Mouse (Mus musculus): Measurements from ENCODE around the gene Exoc3l4.

The Exoc3l4 gene

DNA sequence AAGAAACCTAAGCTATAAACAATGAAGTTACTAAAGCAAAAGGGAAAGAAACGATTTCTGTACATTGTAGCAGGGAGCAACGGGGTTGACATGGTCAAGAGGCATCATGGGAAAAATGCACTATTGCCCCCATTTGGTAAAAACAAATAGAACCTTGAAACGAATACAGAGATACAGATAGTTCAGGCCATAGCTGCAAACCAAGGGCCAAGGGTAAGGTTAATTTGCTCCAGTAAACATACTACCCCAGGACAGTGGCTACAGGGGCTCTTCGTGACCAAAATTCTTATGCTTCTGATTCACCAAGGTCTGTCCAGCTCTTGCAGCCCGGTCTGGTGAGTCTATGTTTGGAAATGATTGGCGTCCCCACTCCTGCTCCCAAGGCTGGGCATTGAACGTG is 46.8 kb downstream of the Exoc3l4 start:
- TF ChIP-seq NANOG (IDR thresholded peaks at IDR 0.05; ENCODE audit: borderline replicate concordance, low read length) (no peak), POU5F1 (IDR thresholded peaks at IDR 0.05; ENCODE audit: borderline replicate concordance, low read length) (no peak), CTCF (conservative IDR thresholded peaks at IDR 0.05; ENCODE audit: low read length) (no peak)
- H3K36me3 ChIP-seq (ENCODE audit: insufficient read depth, low read length), result no peaks in the 10 kb centered on the region
- peaks cover 5% of the 10 kb centered on the region for H3K9me3 ChIP-seq (ENCODE audit: low read length)
- H3K4me1 ChIP-seq (replicated peaks; ENCODE audit: low read depth, low read length), result peaks cover 5% of the 10 kb centered on the region
- H3K4me3 ChIP-seq (replicated peaks; ENCODE audit: low read length), result no peak overlapping the region
- H3K27me3 ChIP-seq (ENCODE audit: insufficient read depth, low read length), result peaks cover 48% of the 10 kb centered on the region

DNA sequence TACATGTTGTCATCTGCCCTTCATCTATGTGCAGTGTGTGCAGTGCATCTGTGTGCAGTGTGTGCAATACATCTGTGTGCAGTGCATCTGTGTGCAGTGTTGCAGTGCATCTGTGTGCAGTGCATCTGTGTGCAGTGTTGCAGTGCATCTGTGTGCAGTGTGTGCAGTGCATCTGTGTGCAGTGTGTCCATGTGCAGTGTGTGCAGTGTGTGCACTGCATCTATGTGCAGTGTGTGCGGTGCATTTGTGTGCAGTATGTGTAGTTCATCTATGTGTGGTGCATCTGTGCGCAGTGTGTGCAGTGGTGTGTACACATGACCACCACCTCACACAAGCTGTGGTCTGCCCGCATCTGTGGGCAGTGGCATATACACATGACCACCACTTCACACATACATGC is 49.6 kb downstream of the Exoc3l4 start:
- Histone ChIP-seq H3K9me3 (ENCODE audit: low read length) (peaks cover 5% of the 10 kb centered on the region), H3K27me3 (ENCODE audit: insufficient read depth, low read length) (peaks cover 39% of the 10 kb centered on the region), H3K4me3 (replicated peaks; ENCODE audit: low read length) (no peak overlapping the region), H3K4me1 (replicated peaks; ENCODE audit: low read depth, low read length) (peaks cover 5% of the 10 kb centered on the region; the same call in 1 of the 2 replicates), H3K36me3 (ENCODE audit: insufficient read depth, low read length) (no peaks in the 10 kb centered on the region)
- TF ChIP-seq NANOG (IDR thresholded peaks at IDR 0.05; ENCODE audit: borderline replicate concordance, low read length) (no peak), CTCF (conservative IDR thresholded peaks at IDR 0.05; ENCODE audit: low read length) (no peak), POU5F1 (IDR thresholded peaks at IDR 0.05; ENCODE audit: borderline replicate concordance, low read length) (no peak)

DNA sequence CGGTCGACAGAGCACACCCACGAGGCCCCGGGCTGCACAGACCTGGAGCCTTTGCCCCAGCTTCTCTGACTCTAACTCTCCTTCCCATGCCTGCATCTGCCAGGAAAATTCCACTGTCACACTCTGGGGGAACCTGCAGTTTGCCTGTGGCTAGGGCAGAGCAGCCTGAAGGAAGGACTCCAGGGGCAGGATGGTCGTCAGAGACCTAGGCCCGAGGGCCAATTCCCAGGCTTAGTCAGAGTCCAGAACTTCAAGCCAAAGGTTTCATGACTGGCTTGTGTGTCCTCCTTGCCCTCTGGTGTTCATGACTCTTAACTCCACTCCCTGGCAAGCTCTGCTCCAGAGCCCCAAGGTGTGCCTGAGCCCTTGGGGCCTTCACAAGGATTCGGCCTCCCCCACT is 51.4 kb downstream of the Exoc3l4 start:
- peaks cover 5% of the 10 kb centered on the region for H3K9me3 ChIP-seq (ENCODE audit: low read length)
- H3K4me3 ChIP-seq (replicated peaks; ENCODE audit: low read length), result no peak overlapping the region
- TF ChIP-seq POU5F1 (IDR thresholded peaks at IDR 0.05; ENCODE audit: borderline replicate concordance, low read length) (no peak), CTCF (conservative IDR thresholded peaks at IDR 0.05; ENCODE audit: low read length) (no peak), NANOG (IDR thresholded peaks at IDR 0.05; ENCODE audit: borderline replicate concordance, low read length) (no peak)
- H3K36me3 ChIP-seq (ENCODE audit: insufficient read depth, low read length), result no peaks in the 10 kb centered on the region
- peaks cover 34% of the 10 kb centered on the region for H3K27me3 ChIP-seq (ENCODE audit: insufficient read depth, low read length)
- peaks cover 5% of the 10 kb centered on the region; the same call in 1 of the 2 replicates for H3K4me1 ChIP-seq (replicated peaks; ENCODE audit: low read depth, low read length)

DNA sequence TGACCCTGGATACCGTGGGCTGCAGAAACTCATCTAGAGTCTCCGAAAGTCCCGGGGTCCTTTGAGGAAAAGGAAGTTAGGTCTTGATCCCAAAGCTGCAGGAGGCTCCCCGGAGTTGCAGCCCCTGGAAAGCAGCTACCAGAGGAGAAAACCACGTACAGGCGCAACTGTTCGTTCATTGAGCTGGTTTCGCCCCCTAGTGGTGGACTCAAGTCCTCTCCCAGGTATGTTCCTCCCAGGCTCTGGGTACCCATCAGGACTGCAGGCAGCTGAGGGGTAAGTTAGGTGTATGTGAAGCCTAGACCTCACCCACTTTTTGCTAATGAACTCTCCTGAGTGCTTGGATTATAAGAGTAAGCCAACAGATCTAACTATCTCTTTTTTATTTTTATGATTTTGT is 52.7 kb downstream of the Exoc3l4 start:
- H3K27me3 ChIP-seq (ENCODE audit: insufficient read depth, low read length), result peaks cover 31% of the 10 kb centered on the region
- no peak overlapping the region for H3K4me3 ChIP-seq (replicated peaks; ENCODE audit: low read length)
- TF ChIP-seq POU5F1 (IDR thresholded peaks at IDR 0.05; ENCODE audit: borderline replicate concordance, low read length) (no peak), CTCF (conservative IDR thresholded peaks at IDR 0.05; ENCODE audit: low read length) (peak; percentile 78)
- H3K4me1 ChIP-seq (replicated peaks; ENCODE audit: low read depth, low read length), result no peaks in the 10 kb centered on the region
- H3K36me3 ChIP-seq (ENCODE audit: insufficient read depth, low read length), result no peaks in the 10 kb centered on the region
- peaks cover 5% of the 10 kb centered on the region for H3K9me3 ChIP-seq (ENCODE audit: low read length)

DNA sequence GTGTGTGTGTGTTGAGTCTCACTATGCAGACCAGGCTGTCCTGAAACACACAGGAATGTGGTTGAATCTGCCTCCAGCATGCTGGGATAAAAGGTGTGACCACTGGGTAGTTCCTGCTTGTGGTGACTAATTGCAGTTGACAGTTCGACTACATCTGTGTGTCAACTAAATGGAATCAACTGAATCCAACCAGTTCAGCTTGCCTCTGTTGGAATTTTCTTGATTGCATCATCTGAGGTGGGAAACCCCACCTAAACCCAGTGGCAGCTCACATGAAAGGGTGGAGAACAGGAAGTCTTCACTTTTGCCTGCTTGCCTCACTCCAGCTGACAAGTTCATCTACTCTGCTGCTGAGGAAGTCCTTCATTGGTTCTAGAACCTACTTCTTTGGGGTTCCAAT is 54.3 kb downstream of the Exoc3l4 start:
- no peak for TF ChIP-seq POU5F1 (IDR thresholded peaks at IDR 0.05; ENCODE audit: borderline replicate concordance, low read length)
- TF ChIP-seq NANOG (IDR thresholded peaks at IDR 0.05; ENCODE audit: borderline replicate concordance, low read length), result no peak
- TF ChIP-seq CTCF (conservative IDR thresholded peaks at IDR 0.05; ENCODE audit: low read length), result no peak
- H3K36me3 ChIP-seq (ENCODE audit: insufficient read depth, low read length), result no peaks in the 10 kb centered on the region
- no peak overlapping the region for H3K4me3 ChIP-seq (replicated peaks; ENCODE audit: low read length)
- H3K4me1 ChIP-seq (replicated peaks; ENCODE audit: low read depth, low read length), result no peaks in the 10 kb centered on the region
- H3K9me3 ChIP-seq (ENCODE audit: low read length), result peaks cover 5% of the 10 kb centered on the region
- peaks cover 28% of the 10 kb centered on the region for H3K27me3 ChIP-seq (ENCODE audit: insufficient read depth, low read length)

DNA sequence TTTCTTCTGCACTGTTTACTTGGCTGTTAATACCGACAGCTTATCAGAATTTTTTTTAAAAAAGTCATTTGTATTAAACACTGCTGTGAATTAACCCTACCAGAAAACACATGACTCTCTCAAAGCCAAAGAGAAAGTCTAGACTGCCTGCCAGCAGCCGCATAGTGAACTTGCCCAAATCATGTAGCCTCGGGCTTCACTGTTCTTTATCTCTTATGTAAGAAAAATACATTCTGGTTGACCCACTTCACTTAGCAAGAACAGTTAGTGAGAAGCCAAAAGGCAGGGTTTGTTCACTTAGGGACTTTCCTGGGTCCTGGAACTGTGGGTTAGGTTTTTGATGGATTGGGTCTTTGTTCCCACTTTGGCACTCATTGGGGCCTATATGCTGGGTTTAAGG is 54.9 kb downstream of the Exoc3l4 start:
- Histone ChIP-seq H3K27me3 (ENCODE audit: insufficient read depth, low read length) (peaks cover 31% of the 10 kb centered on the region), H3K4me3 (replicated peaks; ENCODE audit: low read length) (no peak overlapping the region), H3K9me3 (ENCODE audit: low read length) (no peaks in the 10 kb centered on the region), H3K36me3 (ENCODE audit: insufficient read depth, low read length) (no peaks in the 10 kb centered on the region), H3K4me1 (replicated peaks; ENCODE audit: low read depth, low read length) (no peaks in the 10 kb centered on the region)
- TF ChIP-seq NANOG (IDR thresholded peaks at IDR 0.05; ENCODE audit: borderline replicate concordance, low read length) (no peak), CTCF (conservative IDR thresholded peaks at IDR 0.05; ENCODE audit: low read length) (no peak), POU5F1 (IDR thresholded peaks at IDR 0.05; ENCODE audit: borderline replicate concordance, low read length) (no peak)

DNA sequence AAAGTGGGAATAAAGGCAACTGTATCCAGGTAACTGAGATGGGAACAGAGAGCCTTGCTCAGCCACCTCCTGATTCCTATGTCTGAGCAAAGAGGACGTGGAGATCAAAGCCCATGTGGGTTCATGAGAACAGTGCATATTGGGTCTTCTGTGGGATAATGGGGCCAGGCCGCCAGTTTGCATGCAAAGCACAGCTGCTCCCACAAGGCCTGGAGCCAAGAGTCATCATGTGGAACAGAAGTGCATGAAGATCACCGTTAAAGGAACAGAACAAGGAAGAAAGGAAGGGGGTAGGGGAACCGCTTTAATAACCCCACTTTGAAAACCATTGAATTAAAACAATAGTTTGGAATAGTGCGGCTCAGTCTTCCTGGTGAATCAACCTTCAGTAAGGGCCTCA is 56.1 kb downstream of the Exoc3l4 start:
- H3K9me3 ChIP-seq (ENCODE audit: low read length), result no peaks in the 10 kb centered on the region
- peaks cover 41% of the 10 kb centered on the region for H3K27me3 ChIP-seq (ENCODE audit: insufficient read depth, low read length)
- TF ChIP-seq CTCF (conservative IDR thresholded peaks at IDR 0.05; ENCODE audit: low read length) (no peak), NANOG (IDR thresholded peaks at IDR 0.05; ENCODE audit: borderline replicate concordance, low read length) (no peak), POU5F1 (IDR thresholded peaks at IDR 0.05; ENCODE audit: borderline replicate concordance, low read length) (no peak)
- no peaks in the 10 kb centered on the region for H3K4me1 ChIP-seq (replicated peaks; ENCODE audit: low read depth, low read length)
- no peak overlapping the region for H3K4me3 ChIP-seq (replicated peaks; ENCODE audit: low read length)
- no peaks in the 10 kb centered on the region for H3K36me3 ChIP-seq (ENCODE audit: insufficient read depth, low read length)

DNA sequence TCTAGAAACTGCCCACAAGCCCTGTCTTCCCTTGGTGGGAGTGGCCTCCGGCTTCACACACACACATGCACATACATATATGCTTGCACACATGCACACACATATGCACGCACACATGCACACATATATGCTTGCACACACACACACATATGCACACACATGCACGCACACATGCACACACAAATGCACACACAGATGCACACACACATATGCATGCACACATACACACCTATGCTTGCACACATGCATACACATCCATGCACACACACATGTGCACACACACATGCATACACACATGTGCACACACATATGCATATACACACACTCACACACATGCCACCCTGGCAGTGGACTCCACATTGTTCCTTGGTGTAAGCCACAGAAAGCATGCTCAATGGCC is 57.6 kb downstream of the Exoc3l4 start:
- TF ChIP-seq CTCF (conservative IDR thresholded peaks at IDR 0.05; ENCODE audit: low read length) (no peak), POU5F1 (IDR thresholded peaks at IDR 0.05; ENCODE audit: borderline replicate concordance, low read length) (no peak), NANOG (IDR thresholded peaks at IDR 0.05; ENCODE audit: borderline replicate concordance, low read length) (no peak)
- no peaks in the 10 kb centered on the region for H3K36me3 ChIP-seq (ENCODE audit: insufficient read depth, low read length)

DNA sequence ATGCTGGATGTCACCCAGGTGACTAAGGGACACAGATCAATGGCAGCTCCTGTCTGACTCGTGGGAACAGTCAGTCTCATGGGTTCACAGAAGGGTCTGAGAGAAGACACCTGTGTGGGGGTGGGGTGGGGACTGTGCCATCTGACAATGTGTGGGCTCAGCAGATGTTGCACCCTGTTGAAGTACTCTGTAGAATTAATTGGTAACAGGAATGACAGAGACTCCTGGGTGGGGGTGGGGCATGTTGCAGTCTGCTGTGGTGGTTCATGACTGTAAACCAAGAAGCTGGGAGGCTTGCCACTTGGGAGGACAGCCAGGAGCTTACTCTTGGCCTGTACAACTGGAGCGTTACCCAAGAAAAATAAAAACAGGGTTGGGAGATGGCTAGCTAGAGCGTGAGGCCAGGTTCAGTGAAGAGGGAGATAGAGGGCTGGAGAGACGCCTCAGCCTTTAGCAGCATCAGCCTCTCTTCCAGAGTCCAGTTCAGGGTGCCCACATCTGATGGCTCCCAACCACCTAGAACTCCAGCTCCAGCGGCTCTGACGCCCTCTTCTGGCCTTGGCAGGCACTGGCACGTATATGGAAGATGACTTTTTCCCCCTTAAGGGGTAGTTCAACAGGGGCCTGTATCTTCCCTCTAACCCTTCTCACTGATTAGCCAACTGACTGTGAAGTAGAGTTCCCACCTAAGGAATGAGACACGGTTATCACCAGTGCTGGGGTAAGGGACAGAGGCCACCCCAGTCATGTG is 58.3 kb downstream of the Exoc3l4 start:
- TF ChIP-seq CTCF (conservative IDR thresholded peaks at IDR 0.05; ENCODE audit: low read length) (peak; percentile 44), POU5F1 (IDR thresholded peaks at IDR 0.05; ENCODE audit: borderline replicate concordance, low read length) (no peak)
- Histone ChIP-seq H3K9me3 (ENCODE audit: low read length) (no peaks in the 10 kb centered on the region), H3K4me1 (replicated peaks; ENCODE audit: low read depth, low read length) (no peaks in the 10 kb centered on the region), H3K27me3 (ENCODE audit: insufficient read depth, low read length) (peaks cover 42% of the 10 kb centered on the region), H3K36me3 (ENCODE audit: insufficient read depth, low read length) (no peaks in the 10 kb centered on the region), H3K4me3 (replicated peaks; ENCODE audit: low read length) (no peak overlapping the region)

More for the DNA sequence above, 57.6 kb downstream of the Exoc3l4 start:
- Histone ChIP-seq H3K27me3 (ENCODE audit: insufficient read depth, low read length) (peaks cover 40% of the 10 kb centered on the region), H3K9me3 (ENCODE audit: low read length) (no peaks in the 10 kb centered on the region), H3K4me3 (replicated peaks; ENCODE audit: low read length) (no peak overlapping the region), H3K4me1 (replicated peaks; ENCODE audit: low read depth, low read length) (no peaks in the 10 kb centered on the region)

All from E14TG2a.4 (cell line).